Mouse (Mus musculus): ENCODE results near the gene Skor1. TPM values are rescaled to one million over a fixed set of nuclear protein-coding genes. Genes with fewer than 3 reads are reported as not detected.
A peak's percentile ranks its signal among the peaks of the same experiment; 100 is the strongest.

The Skor1 gene
- polyA plus RNA-seq, 1 experiment from 2014 or later: 0.36 TPM

GRCm38 (mm10) chr9:63147296-63147695 lies 1.5 kb downstream of the Skor1 start:
- Histone ChIP-seq H3K4me1 (peaks cover 68% of the 10 kb centered on the region), H3K4me3 (0 out of 2 replicates have a peak overlapping the region, but pooled peaks have one; percentile 13), H3K27me3 (peaks cover 99% of the 10 kb centered on the region), H3K9ac (replicated peaks) (no peak overlapping the region), H3K36me3 (no peaks in the 10 kb centered on the region), H3K4me2 (replicated peaks) (no peak overlapping the region), H3K27ac (replicated peaks) (no peak overlapping the region), H3K9me3 (no peaks in the 10 kb centered on the region)
- WGBS: under 1% methylated on average over 9 of the region's 9 CpGs
- ATAC-seq (replicated peaks): no peak

GRCm38 (mm10) chr9:63146856-63147274 lies 1.9 kb downstream of the Skor1 start:
- H3K27ac ChIP-seq (replicated peaks): no peak overlapping the region
- H3K27me3 ChIP-seq: peaks cover 99% of the 10 kb centered on the region
- no peak for ATAC-seq (replicated peaks)
- H3K4me3 ChIP-seq: peak overlapping the region; percentile 13; the same call in 1 of the 2 replicates
- peaks cover 68% of the 10 kb centered on the region for H3K4me1 ChIP-seq
- under 1% methylated on average over 20 of the region's 20 CpGs for WGBS
- no peaks in the 10 kb centered on the region for H3K9me3 ChIP-seq
- no peaks in the 10 kb centered on the region for H3K36me3 ChIP-seq
- H3K9ac ChIP-seq (replicated peaks): no peak overlapping the region
- peak overlapping the region; percentile 1; the same call in 1 of the 2 replicates for H3K4me2 ChIP-seq (replicated peaks)

GRCm38 (mm10) chr9:63146126-63146855 lies 2.5 kb downstream of the Skor1 start:
- under 1% methylated on average over 46 of the region's 46 CpGs for WGBS
- H3K27ac ChIP-seq (replicated peaks): no peak overlapping the region
- no peaks in the 10 kb centered on the region for H3K36me3 ChIP-seq
- peak overlapping the region; percentile 1; the same call in 1 of the 2 replicates for H3K4me2 ChIP-seq (replicated peaks)
- peaks cover 99% of the 10 kb centered on the region for H3K27me3 ChIP-seq
- ATAC-seq (replicated peaks): no peak
- peak overlapping the region; percentile 13 for H3K4me3 ChIP-seq
- H3K4me1 ChIP-seq: peaks cover 62% of the 10 kb centered on the region
- H3K9ac ChIP-seq (replicated peaks): no peak overlapping the region
- no peaks in the 10 kb centered on the region for H3K9me3 ChIP-seq

GRCm38 (mm10) chr9:63145249-63146125 lies 3.3 kb downstream of the Skor1 start:
- Histone ChIP-seq H3K4me2 (replicated peaks) (0 out of 2 replicates have a peak overlapping the region, but pooled peaks have one; percentile 9), H3K9me3 (no peaks in the 10 kb centered on the region), H3K9ac (replicated peaks) (no peak overlapping the region), H3K36me3 (no peaks in the 10 kb centered on the region), H3K4me3 (peak overlapping the region; percentile 13), H3K4me1 (peaks cover 58% of the 10 kb centered on the region), H3K27ac (replicated peaks) (no peak overlapping the region), H3K27me3 (peaks cover 98% of the 10 kb centered on the region)
- no peak for ATAC-seq (replicated peaks)
- WGBS: under 1% methylated on average over 73 of the region's 73 CpGs

GRCm38 (mm10) chr9:63144502-63145248 lies 4.1 kb downstream of the Skor1 start:
- peaks cover 55% of the 10 kb centered on the region for H3K4me1 ChIP-seq
- H3K36me3 ChIP-seq: no peaks in the 10 kb centered on the region
- H3K27me3 ChIP-seq: peaks cover 97% of the 10 kb centered on the region
- H3K9me3 ChIP-seq: no peaks in the 10 kb centered on the region
- peak overlapping the region; percentile 13 for H3K4me3 ChIP-seq
- no peak for ATAC-seq (replicated peaks)
- no peak overlapping the region for H3K27ac ChIP-seq (replicated peaks)
- under 1% methylated on average over 80 of the region's 80 CpGs for WGBS
- H3K4me2 ChIP-seq (replicated peaks): no peak overlapping the region; the same call in 1 of the 2 replicates
- H3K9ac ChIP-seq (replicated peaks): no peak overlapping the region

- Histone ChIP-seq H3K36me3 (no peaks in the 10 kb centered on the region), H3K9ac (replicated peaks) (no peak overlapping the region), H3K27ac (replicated peaks) (no peak overlapping the region), H3K9me3 (no peaks in the 10 kb centered on the region), H3K4me2 (replicated peaks) (no peak overlapping the region), H3K4me1 (peaks cover 52% of the 10 kb centered on the region), H3K4me3 (peak overlapping the region; percentile 1; the same call in 1 of the 2 replicates), H3K27me3 (peaks cover 97% of the 10 kb centered on the region)
- under 1% methylated on average over 46 of the region's 47 CpGs for WGBS
- ATAC-seq (replicated peaks): no peak
Observed at GRCm38 (mm10) chr9:63143641-63144501, 4.9 kb downstream of the Skor1 start.

- peaks cover 52% of the 10 kb centered on the region for H3K4me1 ChIP-seq
- no peak overlapping the region for H3K9ac ChIP-seq (replicated peaks)
- 0% methylated on average over 25 of the region's 25 CpGs for WGBS
- no peak overlapping the region for H3K4me2 ChIP-seq (replicated peaks)
- no peak overlapping the region for H3K4me3 ChIP-seq
- H3K27me3 ChIP-seq: peaks cover 97% of the 10 kb centered on the region
- ATAC-seq (replicated peaks): no peak
- H3K27ac ChIP-seq (replicated peaks): no peak overlapping the region
- no peaks in the 10 kb centered on the region for H3K36me3 ChIP-seq
- H3K9me3 ChIP-seq: no peaks in the 10 kb centered on the region
Observed at GRCm38 (mm10) chr9:63143227-63143626, 5.5 kb downstream of the Skor1 start.

GRCm38 (mm10) chr9:63142335-63143036 lies 6.3 kb downstream of the Skor1 start:
- under 1% methylated on average over 42 of the region's 42 CpGs for WGBS
- Histone ChIP-seq H3K9me3 (no peaks in the 10 kb centered on the region), H3K4me3 (0 out of 2 replicates have a peak overlapping the region, but pooled peaks have one; percentile 5), H3K4me1 (peaks cover 51% of the 10 kb centered on the region), H3K27ac (replicated peaks) (no peak overlapping the region), H3K36me3 (no peaks in the 10 kb centered on the region), H3K4me2 (replicated peaks) (no peak overlapping the region), H3K9ac (replicated peaks) (no peak overlapping the region), H3K27me3 (peaks cover 98% of the 10 kb centered on the region)
- ATAC-seq (replicated peaks): no peak

- no peaks in the 10 kb centered on the region for H3K9me3 ChIP-seq
- ATAC-seq (replicated peaks): no peak
- H3K36me3 ChIP-seq: no peaks in the 10 kb centered on the region
- H3K27me3 ChIP-seq: peaks cover 98% of the 10 kb centered on the region
- H3K9ac ChIP-seq (replicated peaks): no peak overlapping the region
- no peak overlapping the region for H3K27ac ChIP-seq (replicated peaks)
- WGBS: 2% methylated on average over 24 of the region's 24 CpGs
- H3K4me1 ChIP-seq: peaks cover 55% of the 10 kb centered on the region
- H3K4me3 ChIP-seq: 0 out of 2 replicates have a peak overlapping the region, but pooled peaks have one; percentile 5
- H3K4me2 ChIP-seq (replicated peaks): no peak overlapping the region
Observed at GRCm38 (mm10) chr9:63141641-63142334, 7.0 kb downstream of the Skor1 start.

GRCm38 (mm10) chr9:63140211-63140610 lies 8.6 kb downstream of the Skor1 start:
- no peak overlapping the region for H3K4me2 ChIP-seq (replicated peaks)
- no peaks in the 10 kb centered on the region for H3K9me3 ChIP-seq
- H3K9ac ChIP-seq (replicated peaks): no peak overlapping the region
- H3K27ac ChIP-seq (replicated peaks): no peak overlapping the region
- WGBS: 4% methylated on average over 9 of the region's 9 CpGs
- no peak overlapping the region for H3K4me3 ChIP-seq
- no peaks in the 10 kb centered on the region for H3K36me3 ChIP-seq
- peaks cover 49% of the 10 kb centered on the region for H3K4me1 ChIP-seq
- ATAC-seq (replicated peaks): no peak
- peaks cover 97% of the 10 kb centered on the region for H3K27me3 ChIP-seq

Measured in forebrain, embryonic 15.5 days (tissue).